Mouse (Mus musculus): Measurements from ENCODE around the gene Pla2g12a. TPM values are rescaled to one million over a fixed set of nuclear protein-coding genes. Genes with fewer than 3 reads are reported as not detected.
A peak's percentile ranks its signal among the peaks of the same experiment; 100 is the strongest.

Pla2g12a gene
- 38.6 TPM in 2 replicates for polyA plus RNA-seq (2014; fragmentation: Nextera tagmentation; extraction: Ambion mirVana)

GRCm38 (mm10) chr3:129878405-129879021, at the start of gene Pla2g12a:
Gene Pla2g12a, plus strand, starts transcription at chr3:129878606.
- peak within 1 kb of the TSS; percentile 79 for H3K9ac ChIP-seq (ENCODE audit: low read length)
- peak within 1 kb of the TSS; percentile 86 for H3K27ac ChIP-seq (ENCODE audit: low read depth, low read length)
- H3K4me1 ChIP-seq (ENCODE audit: control insufficient read depth, insufficient read depth, low read length) = 0 out of 2 replicates have a peak, but pooled peaks cover 3% of the 10 kb centered on the region
- under 1% methylated on average over 57 of the region's 66 CpGs for WGBS
- H3K4me3 ChIP-seq (ENCODE audit: low read depth, low read length) = peak within 1 kb of the TSS; percentile 63
- H3K4me2 ChIP-seq (ENCODE audit: low read length) = peak within 1 kb of the TSS; percentile 83
- DNase-seq (ENCODE audit: low spot score) = peak; percentile 95
- no peaks in the 10 kb centered on the region for H3K9me3 ChIP-seq (replicated peaks; ENCODE audit: control insufficient read depth, low read length)
- ATAC-seq = peak; percentile 93
- no peaks in the 10 kb centered on the region for H3K27me3 ChIP-seq (replicated peaks; ENCODE audit: control insufficient read depth, insufficient read depth, low read length)
- no peaks in the 10 kb centered on the region for H3K36me3 ChIP-seq (ENCODE audit: control insufficient read depth, insufficient read depth, low read length)

- DNase-seq (ENCODE audit: low spot score) = no peak
- peak overlapping the region; percentile 69 for H3K4me2 ChIP-seq (ENCODE audit: low read length)
- no peaks in the 10 kb centered on the region for H3K27me3 ChIP-seq (replicated peaks; ENCODE audit: control insufficient read depth, insufficient read depth, low read length)
- H3K9me3 ChIP-seq (replicated peaks; ENCODE audit: control insufficient read depth, low read length) = no peaks in the 10 kb centered on the region
- 0% methylated on average over 45 of the region's 45 CpGs for WGBS
- peak overlapping the region; percentile 72 for H3K9ac ChIP-seq (ENCODE audit: low read length)
- H3K4me3 ChIP-seq (ENCODE audit: low read depth, low read length) = peak overlapping the region; percentile 75
- H3K36me3 ChIP-seq (ENCODE audit: control insufficient read depth, insufficient read depth, low read length) = peaks cover 17% of the 10 kb centered on the region
- ATAC-seq = no peak
- H3K27ac ChIP-seq (ENCODE audit: low read depth, low read length) = peak overlapping the region; percentile 91; the same call in 1 of the 2 replicates
- H3K4me1 ChIP-seq (ENCODE audit: control insufficient read depth, insufficient read depth, low read length) = peaks cover 8% of the 10 kb centered on the region
These were observed 47.8 kb upstream of the Pla2g12a start for GRCm38 (mm10) chr3:129830626-129831025.

GRCm38 (mm10) chr3:129831035-129831568, 47.3 kb upstream of the Pla2g12a start, which contains the start of gene Gar1:
Gene Gar1, minus strand, starts transcription at chr3:129831396.
- H3K36me3 ChIP-seq (ENCODE audit: control insufficient read depth, insufficient read depth, low read length) = peaks cover 13% of the 10 kb centered on the region
- peaks cover 8% of the 10 kb centered on the region for H3K4me1 ChIP-seq (ENCODE audit: control insufficient read depth, insufficient read depth, low read length)
- ATAC-seq (peak; percentile 97), DNase-seq (ENCODE audit: low spot score) (peak; percentile 99)
- under 1% methylated on average over 60 of the region's 60 CpGs for WGBS
- H3K27ac ChIP-seq (ENCODE audit: low read depth, low read length) = peak within 1 kb of the TSS; percentile 91
- H3K9me3 ChIP-seq (replicated peaks; ENCODE audit: control insufficient read depth, low read length) = no peaks in the 10 kb centered on the region
- peak within 1 kb of the TSS; percentile 75 for H3K4me3 ChIP-seq (ENCODE audit: low read depth, low read length)
- no peaks in the 10 kb centered on the region for H3K27me3 ChIP-seq (replicated peaks; ENCODE audit: control insufficient read depth, insufficient read depth, low read length)
- H3K9ac ChIP-seq (ENCODE audit: low read length) = peak within 1 kb of the TSS; percentile 72
- peak within 1 kb of the TSS; percentile 69 for H3K4me2 ChIP-seq (ENCODE audit: low read length)

GRCm38 (mm10) chr3:129835388-129835934, 42.9 kb upstream of the Pla2g12a start, which contains the start of gene Cfi:
Gene Cfi, plus strand, starts transcription at chr3:129835884.
- no peak for DNase-seq (ENCODE audit: low spot score)
- Histone ChIP-seq H3K27me3 (replicated peaks; ENCODE audit: control insufficient read depth, insufficient read depth, low read length) (no peaks in the 10 kb centered on the region), H3K4me1 (ENCODE audit: control insufficient read depth, insufficient read depth, low read length) (no peaks in the 10 kb centered on the region), H3K4me2 (ENCODE audit: low read length) (no peak within 1 kb of the TSS), H3K9ac (ENCODE audit: low read length) (no peak within 1 kb of the TSS), H3K36me3 (ENCODE audit: control insufficient read depth, insufficient read depth, low read length) (no peaks in the 10 kb centered on the region), H3K27ac (ENCODE audit: low read depth, low read length) (no peak within 1 kb of the TSS), H3K9me3 (replicated peaks; ENCODE audit: control insufficient read depth, low read length) (no peaks in the 10 kb centered on the region), H3K4me3 (ENCODE audit: low read depth, low read length) (no peak within 1 kb of the TSS)
- ATAC-seq = no peak
- 72% methylated on average over 6 of the region's 6 CpGs for WGBS

- ATAC-seq (no peak), DNase-seq (ENCODE audit: low spot score) (no peak)
- Histone ChIP-seq H3K27ac (ENCODE audit: low read depth, low read length) (no peak overlapping the region), H3K27me3 (replicated peaks; ENCODE audit: control insufficient read depth, insufficient read depth, low read length) (no peaks in the 10 kb centered on the region), H3K9ac (ENCODE audit: low read length) (no peak overlapping the region), H3K4me1 (ENCODE audit: control insufficient read depth, insufficient read depth, low read length) (no peaks in the 10 kb centered on the region), H3K9me3 (replicated peaks; ENCODE audit: control insufficient read depth, low read length) (no peaks in the 10 kb centered on the region), H3K4me2 (ENCODE audit: low read length) (no peak overlapping the region), H3K4me3 (ENCODE audit: low read depth, low read length) (no peak overlapping the region), H3K36me3 (ENCODE audit: control insufficient read depth, insufficient read depth, low read length) (no peaks in the 10 kb centered on the region)
- WGBS = 10% methylated on average over 11 of the region's 11 CpGs
These were observed 42.2 kb upstream of the Pla2g12a start for GRCm38 (mm10) chr3:129836051-129836697.

GRCm38 (mm10) chr3:129836965-129837364, 41.4 kb upstream of the Pla2g12a start:
- H3K4me2 ChIP-seq (ENCODE audit: low read length) = no peak overlapping the region
- no peak overlapping the region for H3K9ac ChIP-seq (ENCODE audit: low read length)
- no peak overlapping the region for H3K27ac ChIP-seq (ENCODE audit: low read depth, low read length)
- no peaks in the 10 kb centered on the region for H3K4me1 ChIP-seq (ENCODE audit: control insufficient read depth, insufficient read depth, low read length)
- WGBS = 92% methylated on average over 6 of the region's 6 CpGs
- H3K4me3 ChIP-seq (ENCODE audit: low read depth, low read length) = no peak overlapping the region
- H3K9me3 ChIP-seq (replicated peaks; ENCODE audit: control insufficient read depth, low read length) = no peaks in the 10 kb centered on the region
- DNase-seq (ENCODE audit: low spot score) (no peak), ATAC-seq (no peak)
- H3K36me3 ChIP-seq (ENCODE audit: control insufficient read depth, insufficient read depth, low read length) = no peaks in the 10 kb centered on the region
- no peaks in the 10 kb centered on the region for H3K27me3 ChIP-seq (replicated peaks; ENCODE audit: control insufficient read depth, insufficient read depth, low read length)

- no peak overlapping the region for H3K4me3 ChIP-seq (ENCODE audit: low read depth, low read length)
- DNase-seq (ENCODE audit: low spot score) (no peak), ATAC-seq (no peak)
- no peaks in the 10 kb centered on the region for H3K36me3 ChIP-seq (ENCODE audit: control insufficient read depth, insufficient read depth, low read length)
- H3K27me3 ChIP-seq (replicated peaks; ENCODE audit: control insufficient read depth, insufficient read depth, low read length) = no peaks in the 10 kb centered on the region
- H3K9ac ChIP-seq (ENCODE audit: low read length) = no peak overlapping the region
- no peak overlapping the region for H3K4me2 ChIP-seq (ENCODE audit: low read length)
- WGBS = 59% methylated on average over 7 of the region's 7 CpGs
- H3K4me1 ChIP-seq (ENCODE audit: control insufficient read depth, insufficient read depth, low read length) = no peaks in the 10 kb centered on the region
- H3K9me3 ChIP-seq (replicated peaks; ENCODE audit: control insufficient read depth, low read length) = no peaks in the 10 kb centered on the region
- no peak overlapping the region for H3K27ac ChIP-seq (ENCODE audit: low read depth, low read length)
These were observed 40.4 kb upstream of the Pla2g12a start for GRCm38 (mm10) chr3:129838017-129838416.

GRCm38 (mm10) chr3:129845868-129846267, 32.5 kb upstream of the Pla2g12a start:
- no peaks in the 10 kb centered on the region for H3K9me3 ChIP-seq (replicated peaks; ENCODE audit: control insufficient read depth, low read length)
- no peak overlapping the region for H3K4me3 ChIP-seq (ENCODE audit: low read depth, low read length)
- H3K4me1 ChIP-seq (ENCODE audit: control insufficient read depth, insufficient read depth, low read length) = no peaks in the 10 kb centered on the region
- H3K36me3 ChIP-seq (ENCODE audit: control insufficient read depth, insufficient read depth, low read length) = no peaks in the 10 kb centered on the region
- no peak overlapping the region for H3K27ac ChIP-seq (ENCODE audit: low read depth, low read length)
- H3K4me2 ChIP-seq (ENCODE audit: low read length) = no peak overlapping the region
- no peaks in the 10 kb centered on the region for H3K27me3 ChIP-seq (replicated peaks; ENCODE audit: control insufficient read depth, insufficient read depth, low read length)
- no peak overlapping the region for H3K9ac ChIP-seq (ENCODE audit: low read length)
- ATAC-seq = no peak
- DNase-seq (ENCODE audit: low spot score) = no peak
- 86% methylated on average over 2 of the region's 2 CpGs for WGBS
